Mouse (Mus musculus) liver, adult 2 months (tissue): ENCODE data around the gene Mrpl34. TPM values are rescaled to one million over a fixed set of nuclear protein-coding genes. Genes with fewer than 3 reads are reported as not detected.
A peak's percentile ranks its signal among the peaks of the same experiment; 100 is the strongest.

Experiments
- DNase-seq: peaks from one replicate; pipeline ENCODE4 v3.0.0-alpha.2; 2011; ENCODE audit warnings: low read depth, low spot score; ENCODE audit errors: extremely low read depth
- H3K27ac ChIP-seq: fragments of 200-500 bp; replicated peaks from 2 replicates; pipeline ENCODE4 v1.5.1; 2012; ENCODE audit warnings: low read depth, mild to moderate bottlenecking, control low read depth, inconsistent platforms, low read length; ENCODE audit not compliant: insufficient read depth
- H3K27me3 ChIP-seq: fragments of 200-500 bp; 2 replicates; pipeline ENCODE4 v1.6.1; 2012; ENCODE audit warnings: mild to moderate bottlenecking, moderate library complexity, low read length, inconsistent platforms; ENCODE audit not compliant: control insufficient read depth, insufficient read depth
- H3K36me3 ChIP-seq: fragments of 200-500 bp; 2 replicates; pipeline ENCODE4 v1.6.1; 2012; ENCODE audit warnings: low read length, inconsistent platforms; ENCODE audit not compliant: control insufficient read depth, insufficient read depth
- H3K4me1 ChIP-seq: fragments of 200-500 bp; 2 replicates; pipeline ENCODE4 v1.6.1; 2011; ENCODE audit warnings: low read length; ENCODE audit not compliant: control insufficient read depth, insufficient read depth
- H3K4me3 ChIP-seq: fragments of 200-500 bp; 2 replicates; pipeline ENCODE4 v1.5.1; 2011; ENCODE audit warnings: low read depth, mild to moderate bottlenecking, control low read depth, low read length, moderate library complexity; ENCODE audit not compliant: insufficient read depth
- H3K79me2 ChIP-seq: fragments of 200-500 bp; 2 replicates; pipeline ENCODE4 v1.6.1; 2012; ENCODE audit warnings: inconsistent platforms, mild to moderate bottlenecking, low read length, moderate library complexity; ENCODE audit not compliant: control insufficient read depth, insufficient read depth
- H3K9ac ChIP-seq: fragments of 200-500 bp; 2 replicates; pipeline ENCODE4 v1.6.1; 2012; ENCODE audit warnings: low read depth, mild to moderate bottlenecking, control low read depth, inconsistent platforms, low read length
- CTCF ChIP-seq: fragments of 200-500 bp; IDR thresholded peaks from 2 replicates; pipeline ENCODE4 v1.5.1; 2011; ENCODE audit warnings: low read depth, low read length, control low read depth
- POLR2A ChIP-seq: fragments of 200-500 bp; IDR thresholded peaks from 2 replicates; pipeline ENCODE4 v1.6.1; 2011; ENCODE audit warnings: low read length, control low read depth; ENCODE audit not compliant: insufficient read depth; ENCODE audit errors: extremely low read depth
- WGBS: fragments of 180-500 bp; shearing (Covaris S2); methylation state at CpG from one replicate; pipeline ENCODE4 v1.1.7; 2018; 5-methylcytosine and 5-hydroxymethylcytosine counted together
- polyA plus RNA-seq: library from polyadenylated mRNA; depleted of rRNA; stranded (reverse); fragments of >200 nt; gene quantifications from 2 replicates; pipeline ENCODE4 v1.2.3, GENCODE M21; 2012
- total RNA-seq: library from RNA; depleted of rRNA; stranded (reverse); fragments of >200 nt; gene quantifications from 2 replicates; pipeline ENCODE4 v1.2.3, GENCODE M21; 2014

The Mrpl34 gene
- total and polyA plus RNA-seq, 2 experiments = 35.1 to 104 TPM

- WGBS = 84% methylated on average over 8 of the region's 8 CpGs
- no peak overlapping the region for H3K27ac ChIP-seq
Observed at GRCm38 (mm10) chr8:71465733-71466132, 974 bp downstream of the Mrpl34 start.

GRCm38 (mm10) chr8:71466198-71466597 is 1.4 kb downstream of the Mrpl34 start:
- 98% methylated on average over 5 of the region's 5 CpGs for WGBS
- TF ChIP-seq CTCF (no peak), POLR2A (no peak)
- Histone ChIP-seq H3K79me2 (peaks cover 13% of the 10 kb centered on the region; the same call in 1 of the 2 replicates), H3K27ac (no peak overlapping the region), H3K36me3 (no peaks in the 10 kb centered on the region), H3K27me3 (no peaks in the 10 kb centered on the region), H3K4me3 (no peak overlapping the region), H3K9ac (no peak overlapping the region), H3K4me1 (peaks cover 21% of the 10 kb centered on the region)
- no peak for DNase-seq

More at GRCm38 (mm10) chr8:71465733-71466132, 974 bp downstream of the Mrpl34 start:
- Histone ChIP-seq H3K79me2 (peaks cover 13% of the 10 kb centered on the region; the same call in 1 of the 2 replicates), H3K4me1 (peaks cover 21% of the 10 kb centered on the region), H3K4me3 (peak overlapping the region; percentile 79; the same call in 1 of the 2 replicates), H3K27me3 (no peaks in the 10 kb centered on the region), H3K9ac (no peak overlapping the region), H3K36me3 (no peaks in the 10 kb centered on the region)
- no peak for DNase-seq
- TF ChIP-seq CTCF = no peak
- no peak for TF ChIP-seq POLR2A

DNA sequence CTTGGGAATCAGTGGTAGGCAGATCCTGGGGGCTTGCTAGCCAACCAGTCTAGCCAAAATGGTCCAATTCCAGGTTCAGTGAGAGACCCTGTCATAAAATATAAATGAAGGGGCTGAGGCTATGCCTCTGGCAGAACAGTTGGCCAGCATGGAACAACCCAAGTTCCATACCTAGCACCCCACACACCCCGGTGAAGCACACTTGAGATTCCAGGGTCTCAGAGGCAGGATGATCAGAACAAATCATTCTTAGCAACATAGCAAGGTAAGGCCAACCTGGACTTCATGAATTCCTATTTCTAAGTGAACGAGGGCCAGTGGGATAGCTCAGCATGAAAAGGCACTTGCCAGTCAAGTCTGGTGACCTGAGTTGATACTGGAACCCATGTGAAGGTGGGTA is 2.4 kb downstream of the Mrpl34 start:
- H3K4me1 ChIP-seq = peaks cover 20% of the 10 kb centered on the region
- H3K27ac ChIP-seq = no peak overlapping the region

DNA sequence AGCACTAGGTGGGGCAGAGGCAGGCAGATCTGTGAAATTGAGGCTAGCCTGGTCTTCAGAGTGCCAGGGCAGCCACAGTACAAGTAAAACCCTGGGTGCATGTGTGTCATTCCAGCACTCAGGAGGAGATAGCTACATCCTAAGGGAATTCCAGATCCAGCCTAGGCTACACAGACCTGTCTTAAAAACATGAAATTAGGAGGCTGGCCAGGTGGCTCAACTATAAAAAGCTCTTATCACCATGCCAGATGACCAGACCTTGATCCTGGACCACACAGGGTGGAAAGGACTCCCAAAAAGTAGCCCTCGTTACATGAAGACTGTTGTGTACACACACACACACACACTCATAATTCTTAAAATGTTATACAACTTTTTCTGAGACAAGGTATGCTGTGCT is 3.2 kb downstream of the Mrpl34 start:
- WGBS = 93% methylated on average over 1 of the region's 1 CpGs
- no peak overlapping the region for H3K9ac ChIP-seq
- H3K4me3 ChIP-seq = no peak overlapping the region
- no peak overlapping the region for H3K27ac ChIP-seq
- H3K4me1 ChIP-seq = peaks cover 16% of the 10 kb centered on the region
- peaks cover 13% of the 10 kb centered on the region; the same call in 1 of the 2 replicates for H3K79me2 ChIP-seq
- no peak for DNase-seq
- H3K27me3 ChIP-seq = no peaks in the 10 kb centered on the region
- H3K36me3 ChIP-seq = no peaks in the 10 kb centered on the region
- TF ChIP-seq CTCF (no peak), POLR2A (no peak)

More for the DNA sequence above, 2.4 kb downstream of the Mrpl34 start:
- H3K9ac ChIP-seq = no peak overlapping the region
- no peak overlapping the region for H3K4me3 ChIP-seq
- WGBS = 94% methylated on average over 2 of the region's 2 CpGs
- no peak for DNase-seq
- no peaks in the 10 kb centered on the region for H3K27me3 ChIP-seq
- H3K36me3 ChIP-seq = no peaks in the 10 kb centered on the region
- peaks cover 13% of the 10 kb centered on the region; the same call in 1 of the 2 replicates for H3K79me2 ChIP-seq
- TF ChIP-seq POLR2A (no peak), CTCF (no peak)

- peak; percentile 93 for DNase-seq
- H3K27ac ChIP-seq = no peak within 1 kb of the TSS; the same call in 1 of the 2 replicates
Observed at GRCm38 (mm10) chr8:71468916-71469315, 4.2 kb downstream of the Mrpl34 start, which contains the start of gene Dda1. Gene Dda1 (plus strand): TSS chr8:71469199.

GRCm38 (mm10) chr8:71469411-71469810 is 4.7 kb downstream of the Mrpl34 start:
- Histone ChIP-seq H3K36me3 (no peaks in the 10 kb centered on the region), H3K79me2 (peaks cover 13% of the 10 kb centered on the region; the same call in 1 of the 2 replicates), H3K27me3 (no peaks in the 10 kb centered on the region), H3K27ac (no peak overlapping the region; the same call in 1 of the 2 replicates), H3K9ac (peak overlapping the region; percentile 92), H3K4me1 (peaks cover 10% of the 10 kb centered on the region; the same call in 1 of the 2 replicates), H3K4me3 (peak overlapping the region; percentile 86)
- TF ChIP-seq CTCF (no peak), POLR2A (no peak)
- DNase-seq = peak; percentile 40
- WGBS = 1% methylated on average over 24 of the region's 24 CpGs

More at GRCm38 (mm10) chr8:71468916-71469315, 4.2 kb downstream of the Mrpl34 start, which contains the start of gene Dda1:
- Histone ChIP-seq H3K4me3 (peak within 1 kb of the TSS; percentile 86), H3K36me3 (no peaks in the 10 kb centered on the region), H3K79me2 (peaks cover 13% of the 10 kb centered on the region; the same call in 1 of the 2 replicates), H3K4me1 (peaks cover 13% of the 10 kb centered on the region), H3K9ac (peak within 1 kb of the TSS; percentile 92), H3K27me3 (no peaks in the 10 kb centered on the region)
- TF ChIP-seq CTCF = no peak
- peak; percentile 53; the same call in 1 of the 2 replicates for TF ChIP-seq POLR2A
- under 1% methylated on average over 52 of the region's 52 CpGs for WGBS
